Mouse (Mus musculus) urinary bladder, postnatal 14 days (tissue): Measurements from ENCODE around the gene Ptcd1.
A peak's percentile ranks its signal among the peaks of the same experiment; 100 is the strongest.
"Not testable (repeated sequence)": the region's sequence is repeated elsewhere in the genome, so short reads cannot be mapped to it uniquely, and the experiment has no call there.

Source experiments
- DNase-seq: peaks from one replicate; pipeline ENCODE4 v3.0.0; 2021; ENCODE audit warnings: low spot score

Gene Ptcd1

DNA sequence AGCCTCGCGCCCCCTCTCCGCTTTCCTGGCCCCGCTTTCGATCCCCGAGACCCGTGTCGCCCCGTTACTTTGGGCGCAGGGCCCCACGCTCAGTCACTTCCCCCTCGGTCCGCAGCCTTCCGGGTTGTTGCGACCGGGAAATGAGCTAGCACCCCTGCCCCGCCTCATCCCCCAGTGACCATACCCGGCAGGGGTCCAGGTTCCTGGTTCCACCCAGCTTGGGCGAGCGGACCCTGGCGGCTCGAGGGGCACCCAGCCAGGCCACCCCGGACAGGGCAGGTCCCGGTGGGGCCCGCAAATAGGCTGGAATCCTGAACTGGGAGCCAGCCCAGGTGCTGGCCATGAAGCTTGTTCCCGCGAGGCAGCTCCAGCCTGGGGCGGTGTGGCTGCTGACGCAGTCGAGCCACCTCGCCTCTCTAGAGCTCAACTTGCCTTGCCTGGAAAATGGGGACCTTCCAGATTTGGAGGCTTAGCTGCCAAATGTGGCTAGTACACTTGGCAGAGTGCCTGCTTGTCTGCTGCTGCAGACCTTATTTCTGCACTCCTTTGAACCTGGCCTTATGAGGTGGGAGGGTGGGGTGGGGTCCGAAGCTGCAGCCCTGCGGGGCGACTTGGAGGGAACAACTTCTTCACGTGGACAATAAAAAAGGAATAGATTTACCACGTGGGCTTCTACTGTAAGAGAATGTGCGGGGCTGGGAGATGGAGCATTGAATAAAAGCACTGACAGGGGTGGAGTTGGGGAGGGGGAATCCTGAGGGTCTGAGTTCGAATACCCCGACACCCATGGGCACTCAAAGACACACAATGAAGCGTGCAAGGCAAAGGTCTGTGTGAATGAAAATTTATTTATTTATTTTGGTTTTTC is 52.1 kb downstream of the Ptcd1 start:
- DNase-seq = peak; percentile 76

- peak; percentile 83 for DNase-seq
These were observed 52.8 kb downstream of the Ptcd1 start, which contains the start of gene Arpc1b for GRCm38 (mm10) chr5:145114071-145114605. Gene Arpc1b (plus strand): TSS chr5:145114215.

GRCm38 (mm10) chr5:145113416-145113815 is 53.5 kb downstream of the Ptcd1 start:
- DNase-seq = no peak

DNA sequence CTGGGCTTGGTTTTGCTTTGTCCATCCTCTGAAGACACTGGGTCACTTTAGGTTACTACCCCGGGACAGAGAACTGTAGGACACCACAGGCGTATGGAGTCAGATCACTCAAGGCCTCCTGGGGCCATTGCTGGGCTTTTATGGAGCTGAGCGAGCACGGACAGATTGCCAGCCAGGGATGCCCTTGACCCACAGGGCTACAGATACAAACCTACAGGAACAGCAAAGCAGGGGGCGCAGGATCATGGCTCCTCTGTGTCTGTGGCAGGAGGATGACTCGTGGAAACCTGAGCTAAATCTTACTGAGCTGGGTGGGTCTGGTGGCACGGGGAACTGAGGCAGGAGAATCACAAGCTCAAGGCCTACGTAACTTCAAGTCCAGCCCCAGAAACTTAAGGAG is 54.3 kb downstream of the Ptcd1 start:
- DNase-seq = no peak

GRCm38 (mm10) chr5:145110401-145110800 is 56.5 kb downstream of the Ptcd1 start:
- DNase-seq = no peak

DNA sequence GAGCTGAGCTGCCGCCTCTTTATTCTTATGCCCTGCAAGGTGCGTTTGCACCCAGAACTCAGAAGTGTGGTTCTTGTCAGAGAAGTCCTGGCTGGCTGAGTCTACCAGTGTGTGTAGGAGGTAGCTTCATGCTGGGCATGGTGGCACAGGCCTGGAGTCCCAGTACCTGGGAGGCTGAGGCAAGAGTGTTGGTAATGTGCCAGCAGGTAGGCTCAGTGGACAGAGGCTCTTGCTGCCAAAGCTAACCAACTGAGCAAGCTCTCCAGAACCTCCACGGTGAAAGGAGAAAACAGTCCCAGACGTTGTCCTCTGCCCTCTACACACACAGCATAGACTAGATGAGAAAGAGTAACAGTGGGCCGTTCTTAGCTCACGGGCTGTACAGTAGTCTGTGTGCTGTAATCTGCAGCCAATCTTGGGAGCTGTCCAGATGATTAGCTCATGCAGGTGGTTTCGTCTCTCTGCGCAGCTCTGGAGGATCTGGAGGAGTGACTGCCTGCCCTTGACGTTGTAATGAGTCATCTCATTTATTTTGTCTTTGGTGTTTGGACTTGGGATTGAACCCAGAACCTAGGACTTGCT is 61.1 kb downstream of the Ptcd1 start:
- DNase-seq = no peak

GRCm38 (mm10) chr5:145104328-145104727 is 62.6 kb downstream of the Ptcd1 start:
- DNase-seq = no peak

GRCm38 (mm10) chr5:145102706-145103105 is 64.2 kb downstream of the Ptcd1 start:
- no peak for DNase-seq

GRCm38 (mm10) chr5:145101451-145101850 is 65.5 kb downstream of the Ptcd1 start:
- DNase-seq = not testable (repeated sequence)

- no peak for DNase-seq
These were observed 65.9 kb downstream of the Ptcd1 start for GRCm38 (mm10) chr5:145100960-145101359.

DNA sequence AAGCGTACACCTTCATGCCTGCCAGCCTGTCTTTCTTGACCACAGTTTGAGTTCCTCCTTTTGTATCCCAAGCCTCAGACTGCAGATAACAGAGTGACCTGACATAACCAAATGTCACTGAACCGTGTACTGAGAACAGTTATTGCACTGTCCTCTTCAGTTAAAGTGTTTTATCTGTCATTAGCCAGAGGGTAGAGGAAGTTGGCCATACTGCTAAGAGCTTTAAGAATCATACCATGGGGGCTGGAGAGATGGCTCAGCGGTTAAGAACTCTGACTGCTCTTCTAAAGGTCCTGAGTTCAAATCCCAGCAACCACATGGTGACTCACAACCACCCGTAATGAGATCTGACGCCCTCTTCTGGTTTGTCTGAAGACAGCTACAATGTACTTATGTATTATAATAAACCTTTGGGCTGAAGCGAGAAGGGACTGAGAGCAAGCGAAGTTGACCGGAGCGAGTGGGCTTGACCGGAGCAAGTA is 68.5 kb downstream of the Ptcd1 start:
- no peak for DNase-seq
